Mouse (Mus musculus): ENCODE data around the gene 1110008P14Rik.

DNA sequence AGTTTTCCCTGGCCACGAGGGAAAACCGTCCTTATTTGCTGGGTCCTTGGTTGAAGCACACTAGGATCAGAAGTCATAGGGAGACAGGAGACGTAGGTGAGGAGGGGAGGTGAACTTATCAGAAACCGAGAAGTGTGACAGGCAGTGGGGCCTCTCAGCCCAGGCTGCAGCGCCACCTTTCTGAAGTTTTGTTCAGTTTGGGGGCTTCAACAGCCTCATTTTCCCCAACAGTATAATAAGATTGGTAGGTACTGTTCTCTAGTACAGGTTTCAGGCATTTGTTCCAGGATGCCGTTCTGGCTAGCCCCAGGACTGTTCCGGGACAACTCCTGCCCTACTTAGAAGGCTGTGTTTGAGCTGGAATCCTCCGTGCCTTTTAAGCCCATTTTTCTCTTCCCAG lies 13.2 kb upstream of the 1110008P14Rik start:
- TF ChIP-seq POLR2A (IDR thresholded peaks at IDR 0.05; ENCODE audit: low read depth, low read length) (no peak), CTCF (IDR thresholded peaks at IDR 0.05; ENCODE audit: extremely low read depth, insufficient read length, insufficient replicate concordance, low read depth, low read length) (peak; percentile 45; the same call in 1 of the 2 replicates)
